Mouse (Mus musculus) brain, adult 10 weeks (tissue): Measurements from ENCODE around the gene Gm20909. TPM values are rescaled to one million over a fixed set of nuclear protein-coding genes. Genes with fewer than 3 reads are reported as not detected.

Experiments
- polyA plus RNA-seq: library from polyadenylated mRNA; stranded (reverse); fragments of 350-450 nt; fragmentation: Illumina TruSeq; extraction: RNeasy Lipid Tissue Mini Kit (QIAGEN cat#74804); gene quantifications from one replicate; pipeline ENCODE4 v1.2.3, GENCODE M21; 2015; ENCODE audit warnings: low read depth, low replicate concordance

Gene Gm20909
- polyA plus RNA-seq = not detected

DNA sequence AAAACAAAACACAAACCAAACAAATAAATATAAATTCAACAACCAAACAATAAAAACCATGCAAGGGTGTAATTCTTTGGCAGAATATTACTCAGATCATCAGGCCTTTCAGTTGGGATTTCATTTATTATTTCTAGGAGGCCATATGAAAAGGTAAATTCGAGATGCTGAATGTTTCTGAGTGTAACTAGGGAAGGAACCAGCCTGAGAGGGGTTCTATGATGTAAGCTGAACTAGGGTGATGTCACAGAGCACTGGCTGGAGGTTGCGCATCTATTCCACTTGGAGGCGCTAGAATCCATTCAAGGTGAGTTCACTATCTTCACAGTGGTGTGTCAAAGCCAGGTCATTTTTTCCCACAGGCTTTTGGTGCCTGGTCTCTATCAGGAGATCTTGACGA is at the start of gene Gm20909:
TSS of gene Gm20909 (plus strand) at position 301 of the 400 bp plus-strand sequence.

Other genes starting within 250 kb of the Gm20909 start
- gene Gm29866, start 170.9 kb upstream of the Gm20909 start, polyA plus RNA-seq = not detected
- gene Gm20865, start 77.0 kb downstream of the Gm20909 start, polyA plus RNA-seq = not detected